Mouse (Mus musculus) spleen, postnatal 10 days (tissue): Measurements from ENCODE around the gene H2-DMb2.
A peak's percentile ranks its signal among the peaks of the same experiment; 100 is the strongest.

Experiments
- DNase-seq, 2 experiments: peaks; one replicate each; pipeline ENCODE4 v3.0.0; 2021 to 2022; ENCODE audit warnings: low spot score in 2 of 2

H2-DMb2 gene

DNA sequence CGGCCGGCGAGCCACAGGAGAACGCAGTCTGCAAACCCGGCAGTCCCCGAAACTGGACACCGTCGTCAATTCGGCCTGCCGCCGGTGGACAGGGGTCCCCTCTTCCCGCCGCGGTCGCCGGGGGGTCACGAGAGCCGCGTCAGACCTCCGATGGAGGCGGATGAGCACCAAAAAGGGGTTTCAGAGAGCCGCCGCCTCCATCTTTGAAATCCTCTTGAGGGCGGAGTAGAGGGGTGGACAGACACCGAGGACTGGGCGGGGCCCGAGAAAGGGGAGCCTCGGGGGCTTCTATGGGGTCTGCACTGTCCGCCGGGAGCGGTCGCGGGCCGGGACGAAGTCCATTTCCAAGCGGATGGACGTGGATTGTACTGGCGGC is 24.2 kb upstream of the H2-DMb2 start:
- no peak for DNase-seq

DNA sequence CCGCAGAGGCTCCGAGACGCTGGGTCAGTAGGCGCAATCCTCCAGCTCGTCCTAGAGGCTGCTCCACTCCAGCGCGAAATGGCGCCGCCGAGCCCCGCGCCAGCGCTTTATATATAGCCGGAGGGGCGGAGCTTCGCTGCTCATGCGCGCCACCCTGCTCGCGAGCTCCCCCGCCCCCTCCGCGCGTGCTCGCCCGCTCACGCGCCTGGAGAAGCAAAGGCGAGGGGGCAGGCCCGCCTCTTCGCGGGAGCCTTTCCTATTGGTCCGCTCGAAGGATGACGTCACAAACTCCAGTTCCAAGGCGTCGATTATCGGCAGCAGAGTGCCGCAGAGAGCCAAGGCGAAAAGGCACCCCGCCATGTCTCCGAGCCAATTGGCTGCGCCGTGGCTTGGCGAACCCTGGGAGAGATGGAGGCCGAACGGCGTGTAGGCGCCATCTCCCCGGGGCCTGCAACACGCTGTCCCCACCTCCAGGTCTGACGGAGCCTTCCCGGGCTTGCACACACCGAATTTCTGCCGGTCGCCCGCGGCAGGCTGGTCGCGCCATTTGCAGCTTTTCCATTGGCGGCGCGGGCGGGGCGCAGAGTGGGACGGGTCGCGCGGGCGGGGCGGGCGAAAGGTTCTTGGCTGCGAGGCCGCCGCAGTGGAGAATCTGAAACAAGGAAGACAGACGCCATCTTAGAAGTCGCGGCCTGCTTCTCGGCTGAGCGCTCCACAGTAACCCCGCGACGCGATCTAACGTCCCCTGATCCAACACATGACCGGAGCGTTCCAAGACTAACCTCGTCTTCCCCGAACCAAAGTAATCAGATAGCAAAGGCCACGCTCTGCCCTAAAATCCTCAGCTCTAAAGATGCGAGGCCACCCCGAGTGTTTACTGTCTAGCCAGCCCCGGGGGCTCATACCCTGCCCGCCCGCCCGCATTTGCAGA is 23.6 kb upstream of the H2-DMb2 start, which contains the start of gene H2-DMa:
H2-DMa (plus strand) TSS at position 293 of the 931 bp plus-strand sequence.
- DNase-seq = peak; percentile 98

DNA sequence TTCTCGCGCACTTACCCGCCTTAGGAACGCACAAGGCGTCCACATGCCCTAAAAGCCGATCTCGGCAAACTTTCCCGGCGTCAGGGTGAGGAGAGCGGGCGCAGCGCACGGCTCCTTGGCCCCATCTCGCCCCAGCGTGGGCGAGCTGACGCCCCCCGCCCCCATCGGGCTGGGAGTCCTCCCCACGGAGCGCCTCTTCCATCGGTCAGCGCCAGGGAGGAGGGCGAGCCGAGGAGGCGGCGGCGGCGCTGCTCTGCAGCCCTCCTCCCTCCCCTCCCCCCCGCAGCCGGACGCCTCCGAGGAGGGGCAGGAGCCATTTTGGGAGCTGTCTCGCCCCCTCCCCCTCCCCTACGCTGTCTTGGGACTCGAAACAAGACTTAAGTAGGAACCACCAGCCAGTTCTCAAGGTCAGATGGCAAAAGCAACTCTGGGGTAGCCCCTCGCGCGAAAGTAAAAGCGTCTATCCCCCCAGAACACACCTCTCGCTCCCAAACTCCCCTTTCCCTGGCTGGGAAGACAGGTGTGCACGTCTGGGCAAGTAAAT is 22.9 kb upstream of the H2-DMb2 start:
- DNase-seq = peak; percentile 77 to 86

DNA sequence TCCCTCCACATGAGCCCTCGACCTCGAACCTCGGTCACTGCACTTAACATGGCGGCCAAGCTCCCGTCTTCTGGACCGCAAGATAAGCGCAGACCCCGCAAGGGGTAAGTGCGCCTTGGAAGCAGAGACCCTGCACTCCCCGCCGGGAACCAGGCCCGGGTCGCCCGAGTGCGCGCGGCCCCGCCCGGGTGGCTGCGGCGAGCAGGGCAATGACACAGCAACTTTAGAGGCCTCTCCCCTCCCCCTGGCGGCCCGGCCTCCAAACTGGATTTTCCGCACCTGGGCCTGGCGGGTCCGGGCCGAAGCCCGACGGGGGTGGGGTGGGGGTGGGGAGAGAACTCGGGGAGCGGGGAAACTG is 22.3 kb upstream of the H2-DMb2 start:
- DNase-seq = peak; percentile 84 to 90

DNA sequence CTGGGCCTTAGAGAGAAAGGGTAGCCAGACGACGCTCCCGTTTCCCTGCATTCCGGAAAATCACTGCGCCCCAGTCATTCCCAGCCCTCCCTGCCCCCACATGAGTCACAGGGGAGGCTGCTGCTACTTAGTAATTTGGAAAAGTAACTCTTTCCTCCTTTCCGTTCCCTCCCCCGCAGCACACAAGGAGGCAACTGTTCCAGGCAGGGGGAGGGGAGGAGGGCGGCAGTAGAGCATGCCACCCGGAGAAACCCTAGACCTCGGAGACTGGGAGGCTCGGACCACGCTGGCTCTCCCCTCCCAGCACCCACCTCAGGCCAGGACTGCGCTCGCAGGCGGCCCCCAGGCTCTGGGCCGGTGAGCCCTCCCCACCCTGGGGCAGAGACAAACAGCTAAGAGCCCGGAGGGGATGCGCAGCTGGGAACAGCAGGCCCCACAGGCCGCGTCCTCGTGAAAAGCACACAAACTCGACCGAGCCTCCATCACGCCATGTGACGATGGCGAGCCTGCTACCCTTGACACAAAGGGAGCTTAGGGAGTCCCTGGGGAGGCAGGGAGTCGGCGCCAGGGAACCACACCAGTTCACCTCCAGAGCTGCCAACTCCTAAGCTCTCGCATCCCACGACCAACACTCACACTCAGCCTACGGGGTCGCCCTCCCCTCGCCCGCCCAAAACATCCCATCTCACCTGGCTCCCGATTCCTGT is 21.8 kb upstream of the H2-DMb2 start:
- DNase-seq = peak; percentile 70 to 77

DNA sequence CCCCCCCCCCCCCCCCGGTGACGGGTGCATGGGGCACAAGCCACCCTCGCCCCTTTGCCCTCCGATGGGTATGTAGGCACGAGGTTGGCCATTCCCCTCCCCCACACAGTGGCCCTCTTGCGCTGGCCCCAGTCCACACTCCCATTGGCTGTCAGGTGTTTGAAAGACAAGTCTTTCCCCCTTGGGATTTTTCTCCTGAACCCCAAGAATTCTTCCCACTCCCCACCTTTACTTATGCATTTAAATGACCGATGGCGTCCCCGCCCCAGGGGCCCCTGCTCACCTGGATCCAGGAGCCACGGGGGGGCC is 21.3 kb upstream of the H2-DMb2 start:
- DNase-seq = peak in 1 of 2 experiments; percentile 71

DNA sequence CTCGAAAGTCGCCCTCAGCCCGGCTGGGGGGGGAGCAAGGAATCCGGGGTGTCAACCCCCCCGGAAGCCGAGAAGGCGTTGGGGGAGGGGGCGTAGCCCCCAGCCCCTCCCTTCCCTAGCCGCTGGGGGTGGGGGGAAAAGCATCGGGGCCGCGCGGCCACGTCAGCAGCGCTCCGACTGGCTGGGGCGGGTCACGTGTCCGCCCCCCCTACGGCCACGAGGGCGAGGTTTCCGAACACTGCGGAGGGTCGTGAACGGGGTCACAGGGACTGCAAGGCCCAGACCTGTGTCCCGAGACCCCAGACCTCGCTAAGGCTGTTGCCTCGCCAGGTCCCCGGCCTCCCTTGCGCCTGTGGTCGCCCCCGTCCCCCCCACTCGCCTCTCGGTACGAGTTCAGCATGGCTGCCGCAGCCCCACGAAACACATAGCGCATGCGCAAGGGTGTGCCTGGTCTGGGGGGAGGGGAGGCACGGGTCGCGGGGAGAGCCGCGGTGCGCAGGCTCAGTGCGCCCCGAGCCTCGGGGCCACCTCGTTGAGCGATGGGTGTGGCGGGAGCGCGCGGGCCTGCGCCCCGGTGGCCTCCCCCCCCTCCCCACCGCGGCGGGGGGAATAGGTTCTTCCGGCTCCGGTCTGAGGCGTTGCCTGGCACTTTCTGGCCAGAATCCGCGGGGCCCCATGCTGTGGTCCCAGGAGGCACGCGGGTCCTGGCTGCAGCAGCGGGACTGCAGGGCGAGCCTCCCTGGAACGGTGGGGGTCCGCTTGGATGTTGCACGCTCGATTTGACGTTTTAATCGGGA is 20.7 kb upstream of the H2-DMb2 start, which contains the start of gene Brd2:
Brd2 (minus strand) TSS at position 447 of the 797 bp plus-strand sequence.
- DNase-seq = peak; percentile 95 to 96

DNA sequence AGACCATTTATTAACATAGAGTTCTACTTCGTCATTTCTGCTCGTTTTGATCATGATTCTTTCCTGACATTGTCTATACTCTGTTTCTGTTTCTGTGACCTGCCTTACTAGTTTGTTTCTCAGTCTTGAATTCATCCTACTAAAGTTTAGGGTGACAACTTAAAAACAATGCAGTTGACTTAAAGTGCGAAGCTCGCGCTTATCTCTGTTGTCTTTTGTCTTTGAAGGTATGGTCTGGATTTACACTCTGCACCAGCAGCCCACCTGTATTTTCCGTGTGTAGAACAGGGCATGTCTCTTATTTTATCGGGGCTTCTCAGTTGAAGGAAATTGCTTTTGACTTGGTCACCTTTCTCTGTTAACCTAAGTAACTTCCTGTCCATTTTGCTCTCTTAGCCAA is 20.0 kb upstream of the H2-DMb2 start:
- no peak for DNase-seq

DNA sequence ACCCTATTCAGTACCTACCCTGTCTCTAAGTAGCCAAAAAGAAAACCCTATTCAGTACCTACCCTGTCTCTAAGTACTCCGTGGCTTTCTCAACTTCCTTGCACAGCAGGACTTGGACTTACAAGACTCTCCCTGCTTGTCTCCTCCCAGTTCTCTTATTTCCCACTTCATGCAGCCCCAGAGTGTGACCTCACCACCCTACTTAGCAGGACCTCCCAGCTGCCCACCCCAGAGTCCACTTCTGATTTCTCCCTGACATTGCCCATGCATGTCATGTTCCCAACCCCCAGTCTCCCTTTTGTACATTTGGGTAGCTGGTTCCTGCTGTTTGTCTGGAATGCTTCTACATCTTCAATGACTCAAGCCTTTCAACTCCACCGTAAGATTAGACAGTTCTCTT is 19.6 kb upstream of the H2-DMb2 start:
- DNase-seq = no peak

DNA sequence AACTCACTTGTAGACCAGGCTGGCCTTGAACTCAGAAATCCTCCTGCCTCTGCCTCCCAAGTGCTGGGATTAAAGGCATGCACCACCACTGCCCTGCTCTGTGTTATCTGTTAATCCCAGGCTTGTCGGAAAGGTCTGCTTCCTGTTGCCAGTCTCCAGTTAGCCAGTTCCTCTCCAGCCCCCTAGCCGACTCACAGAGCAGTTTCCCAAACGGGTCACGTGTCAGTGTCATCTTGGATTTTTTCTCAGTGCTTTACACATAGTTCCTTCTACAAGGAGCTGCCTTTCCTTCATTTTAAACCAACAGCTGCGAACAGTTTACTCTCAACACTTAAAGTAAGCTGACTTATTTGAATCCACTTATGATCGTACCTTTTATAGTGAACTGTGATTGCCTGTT is 18.5 kb upstream of the H2-DMb2 start:
- no peak for DNase-seq

DNA sequence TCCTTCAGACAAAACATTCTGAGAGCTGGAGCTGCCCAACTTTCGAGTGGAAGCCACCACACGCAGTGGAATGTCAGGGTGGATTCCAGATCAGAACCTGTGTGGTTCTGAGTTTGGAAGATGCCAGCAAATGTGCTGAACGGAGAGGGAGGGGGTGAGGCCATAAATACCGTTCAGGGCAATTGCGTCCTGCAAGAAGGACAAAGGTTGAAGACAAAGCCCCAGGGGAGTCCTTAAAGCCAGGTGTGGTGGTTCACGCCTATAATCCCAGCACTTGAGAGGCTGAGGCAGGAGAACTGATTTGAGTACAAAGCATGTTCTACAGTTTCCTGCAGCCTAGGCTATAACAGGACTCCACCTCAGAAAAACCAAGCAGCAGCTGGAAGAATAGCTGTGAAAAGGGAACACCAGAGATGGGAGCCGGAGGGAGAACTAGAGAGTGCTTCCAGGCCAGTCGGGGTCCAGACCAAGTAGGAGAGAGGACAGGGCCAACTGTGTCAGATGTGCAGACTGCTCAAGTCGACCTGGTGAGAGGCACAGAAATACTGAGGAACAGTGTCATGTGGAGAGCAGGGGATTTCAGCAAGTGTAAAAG is 16.2 kb upstream of the H2-DMb2 start:
- no peak for DNase-seq

DNA sequence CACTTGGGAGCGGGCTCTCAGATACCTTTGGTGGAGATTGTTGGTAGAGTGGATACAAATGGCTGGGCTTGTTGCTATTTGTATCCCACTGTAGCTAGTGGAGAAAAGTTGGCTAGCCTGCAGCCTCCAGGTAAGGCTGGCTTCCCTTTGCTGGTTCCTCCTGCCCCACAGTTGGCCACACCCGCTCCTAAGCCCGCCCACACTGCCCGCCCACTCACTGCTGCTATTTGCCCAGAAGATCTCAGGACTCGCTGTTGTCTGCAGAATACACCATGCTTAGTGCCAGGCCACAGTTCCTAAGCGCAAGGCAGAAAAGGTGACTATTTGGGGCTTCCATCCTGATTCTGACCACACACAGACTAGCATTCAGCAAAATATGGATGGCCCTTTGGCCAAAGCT is 15.6 kb upstream of the H2-DMb2 start:
- DNase-seq = peak in 1 of 2 experiments; percentile 83

DNA sequence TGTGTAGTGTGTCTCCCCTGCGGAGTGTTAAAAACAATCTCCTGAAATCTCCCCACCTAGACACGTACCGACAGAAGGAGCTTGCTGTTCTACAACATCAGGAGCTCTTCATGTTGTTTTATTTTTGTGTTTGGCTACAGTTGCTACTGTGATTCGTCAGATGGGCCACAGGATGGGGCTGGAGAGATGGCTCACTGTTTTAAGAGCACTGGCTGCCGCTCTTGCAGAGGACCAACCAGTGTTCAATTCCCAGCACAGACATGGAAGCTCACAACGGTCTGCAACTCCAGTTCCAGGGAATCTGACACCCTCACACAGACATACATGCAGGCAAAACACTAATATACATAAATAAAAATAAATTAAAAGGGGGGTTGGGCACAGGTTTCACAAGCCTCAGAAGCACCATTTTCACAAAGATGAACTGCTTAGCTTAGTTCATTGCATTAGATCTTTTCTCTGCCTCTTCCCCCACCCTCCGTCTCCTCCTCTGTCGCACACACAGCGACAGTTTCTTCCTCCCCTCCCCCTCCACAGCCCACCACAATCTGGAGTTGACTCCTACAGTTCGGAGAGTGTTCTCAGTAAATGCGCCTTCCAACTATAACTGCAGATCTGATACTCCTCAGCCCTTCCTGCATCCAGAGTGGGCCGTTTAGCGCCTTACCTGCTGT is 14.7 kb upstream of the H2-DMb2 start:
- no peak for DNase-seq

DNA sequence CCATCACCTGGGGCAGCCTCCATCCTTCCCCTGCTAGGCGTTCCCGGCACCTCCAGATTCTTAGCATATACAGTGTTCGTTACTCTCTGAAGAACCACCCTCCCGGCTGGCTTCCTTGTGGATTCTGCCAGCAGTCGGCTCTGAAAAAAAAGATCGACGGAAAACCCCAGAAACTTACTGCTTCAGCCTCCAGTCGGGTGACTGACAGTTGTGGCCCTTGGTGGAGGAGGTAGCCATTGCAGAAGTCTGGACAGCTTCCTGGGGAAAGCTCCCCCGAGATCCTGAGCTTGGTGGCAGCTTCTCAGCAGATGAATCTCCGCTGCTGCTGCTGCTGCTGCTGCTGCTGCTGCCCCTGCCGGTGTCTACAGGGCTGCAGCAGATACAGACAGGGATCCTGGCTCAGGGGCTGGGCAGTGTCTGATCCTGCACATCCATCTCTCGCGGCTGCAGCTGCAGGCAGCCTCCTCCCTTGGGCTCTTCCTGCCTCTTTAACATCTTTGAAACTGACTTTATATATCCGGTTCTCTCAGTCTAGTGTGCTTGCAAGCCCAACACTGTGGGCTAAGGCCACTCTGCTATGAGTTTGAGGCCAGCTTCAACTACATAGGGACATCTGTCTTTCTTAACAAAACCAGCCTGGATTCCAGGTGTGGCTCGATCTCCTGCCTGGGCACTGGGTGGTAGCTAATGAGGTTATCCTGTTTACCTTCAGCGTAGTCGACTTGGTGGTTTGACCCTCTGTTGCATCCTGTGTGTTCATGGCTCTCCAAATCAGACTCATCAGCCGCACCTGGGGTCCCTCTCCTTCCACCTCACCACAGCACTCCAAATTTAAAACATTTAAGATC is 13.9 kb upstream of the H2-DMb2 start:
- no peak for DNase-seq

DNA sequence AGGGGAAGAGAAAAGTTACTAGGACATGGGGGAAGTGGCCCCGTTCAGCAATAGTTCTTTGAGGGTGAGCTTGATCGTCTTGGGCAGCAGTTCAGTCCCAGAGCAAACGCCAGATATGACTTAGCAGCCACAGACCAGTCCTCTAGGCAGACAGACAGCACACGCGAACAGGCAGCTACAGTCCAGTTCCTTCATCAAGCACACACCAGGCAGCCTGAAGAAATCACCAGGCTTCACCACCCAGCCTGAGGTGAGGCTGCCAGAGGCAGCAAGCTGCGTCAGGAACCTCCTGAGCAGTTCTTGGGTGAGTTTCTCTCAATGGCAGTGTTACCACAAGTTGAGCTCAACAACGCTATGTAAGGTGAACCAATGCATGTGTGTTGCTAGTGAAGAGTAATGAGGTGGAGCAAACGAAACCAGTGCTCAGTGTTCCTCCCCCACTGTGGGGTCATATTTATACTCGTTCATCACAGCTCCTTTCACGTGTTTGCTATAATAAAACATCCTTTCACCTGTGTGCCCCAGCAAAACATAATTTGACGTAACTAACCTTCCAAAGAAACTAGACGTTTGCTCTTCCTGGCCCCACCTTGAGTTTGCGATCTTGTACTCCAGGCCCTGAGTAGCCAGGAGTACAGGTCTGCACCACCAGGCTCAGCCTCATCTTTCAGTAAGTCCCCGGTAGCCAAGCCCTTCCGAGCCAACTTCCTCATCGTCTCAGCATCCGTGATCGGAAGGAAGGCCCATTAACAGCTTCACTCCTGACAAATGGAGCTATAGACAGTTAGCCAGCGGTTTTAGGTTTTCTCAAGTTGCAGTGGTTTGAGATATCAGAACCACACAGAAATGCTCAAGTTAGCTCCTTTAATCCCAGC is 12.8 kb upstream of the H2-DMb2 start:
- no peak for DNase-seq

DNA sequence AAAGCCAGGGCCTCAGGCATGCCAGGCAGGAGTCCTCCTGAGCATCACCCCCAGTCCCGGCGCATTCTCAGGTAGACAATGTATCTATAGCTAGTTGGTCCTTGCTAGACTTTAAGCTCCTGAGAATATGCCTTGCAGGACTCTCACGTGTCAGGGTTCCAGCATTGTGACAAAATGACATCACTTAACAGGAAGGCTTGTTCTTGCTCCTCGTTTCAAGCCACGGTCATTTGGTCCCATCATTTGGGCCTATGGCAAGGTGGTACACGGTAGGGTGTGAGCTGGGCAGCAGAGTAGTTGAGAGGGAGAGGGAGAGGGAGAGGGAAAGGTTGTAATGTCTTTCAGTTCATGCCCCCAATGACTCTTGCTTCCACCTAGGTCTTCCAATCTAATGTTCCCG is 11.2 kb upstream of the H2-DMb2 start:
- DNase-seq = no peak

DNA sequence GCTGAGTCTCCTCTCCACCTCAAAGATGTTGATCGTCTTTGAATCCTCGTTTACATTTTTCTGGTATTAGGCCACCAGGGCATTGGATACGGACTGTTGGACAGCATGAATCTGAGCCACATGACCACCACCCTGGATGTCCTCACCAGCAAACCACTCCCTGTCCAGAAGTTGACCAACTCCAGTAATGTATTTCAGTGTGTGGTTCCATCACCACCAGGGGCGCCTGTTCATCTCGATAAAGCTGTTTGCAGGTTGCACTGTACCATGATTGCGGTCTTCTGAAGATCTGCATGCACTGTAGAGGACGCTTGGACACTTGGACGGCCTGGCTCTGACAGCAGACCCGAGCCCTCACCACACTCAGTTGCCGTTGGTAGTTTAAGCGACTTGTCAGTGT is 9.8 kb upstream of the H2-DMb2 start:
- peak in 1 of 2 experiments; percentile 60 for DNase-seq

DNA sequence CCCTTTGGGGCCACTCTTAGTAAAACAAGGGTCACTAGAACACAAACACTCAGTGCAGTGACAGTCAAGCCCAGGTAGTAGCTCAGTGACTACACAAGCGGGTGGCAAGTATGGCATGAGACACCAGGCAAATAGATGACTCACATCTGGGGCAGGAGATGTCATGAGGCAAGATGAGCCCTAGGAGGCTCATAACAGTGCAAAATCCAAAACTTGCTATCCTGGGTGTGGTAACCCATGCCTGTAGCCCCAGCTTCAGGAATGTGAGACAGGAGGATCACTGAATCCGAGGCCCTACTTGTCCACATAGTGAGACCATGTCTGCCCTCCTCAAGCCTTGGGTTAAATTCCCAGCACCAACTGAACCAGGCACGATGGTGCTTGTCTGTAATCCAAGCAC is 8.7 kb upstream of the H2-DMb2 start:
- DNase-seq = no peak
